Mouse (Mus musculus) cortical plate, adult 2 months (tissue): Measurements from ENCODE around the gene Zfp335.

Experiments
- CTCF ChIP-seq: fragments of 200-500 bp; IDR thresholded peaks from 2 replicates; pipeline ENCODE4 v1.5.1; 2011; ENCODE audit warnings: mild to moderate bottlenecking, control low read depth, low read length; ENCODE audit not compliant: insufficient read depth; ENCODE audit errors: extremely low read depth
- POLR2A ChIP-seq: fragments of 200-500 bp; IDR thresholded peaks from 2 replicates; pipeline ENCODE4 v1.6.1; 2011; ENCODE audit warnings: mild to moderate bottlenecking, low read length, control low read depth; ENCODE audit not compliant: insufficient read depth; ENCODE audit errors: extremely low read depth

DNA sequence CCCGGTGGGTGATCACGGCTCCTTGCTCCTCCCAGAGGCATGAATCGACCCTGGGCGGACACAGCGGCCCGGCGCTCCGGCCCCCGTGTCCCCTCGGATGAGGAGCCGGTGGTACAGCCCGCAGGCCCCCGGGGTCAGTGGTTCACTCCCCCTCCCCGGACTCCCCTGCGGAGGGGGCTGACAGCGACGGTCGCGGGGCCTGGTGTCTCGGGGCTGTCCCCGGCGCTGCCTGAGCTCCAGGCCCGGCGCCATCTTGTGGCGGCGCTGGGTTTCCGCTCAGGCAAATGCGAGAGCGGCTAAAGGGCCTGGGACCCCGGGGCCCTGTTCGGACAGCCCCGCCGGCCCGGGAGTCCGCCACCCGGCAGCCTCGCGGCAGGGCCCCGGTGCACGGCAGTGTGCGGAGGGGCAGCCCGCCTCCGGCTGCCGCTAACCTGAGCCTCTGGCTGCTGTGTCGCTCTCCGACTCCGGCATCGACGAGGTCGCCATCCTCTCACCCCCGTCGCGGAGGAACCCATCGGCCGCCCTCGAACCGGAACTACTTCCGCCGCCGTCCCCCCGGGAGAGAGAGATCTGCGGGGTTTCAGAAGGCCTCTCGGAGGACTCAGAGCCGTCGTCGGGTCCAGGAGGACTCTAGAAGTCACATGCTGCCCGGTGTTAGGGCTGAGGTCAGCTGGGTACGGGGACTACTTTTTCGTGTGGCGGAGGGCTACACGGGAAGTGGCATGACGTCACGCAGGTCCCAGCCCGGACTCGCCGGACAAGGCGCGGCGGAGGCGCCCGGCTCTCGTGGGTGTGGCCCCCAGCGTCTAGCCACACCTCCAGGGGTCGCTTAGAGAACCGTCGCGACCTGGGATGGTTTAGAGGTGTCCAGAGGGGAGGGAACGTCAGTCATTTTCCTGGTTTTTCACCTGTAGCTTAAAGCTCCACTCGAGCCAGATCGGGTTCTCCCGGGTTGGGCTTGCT is at the start of gene Zfp335:
- peak; percentile 53; the same call in 1 of the 2 replicates for TF ChIP-seq POLR2A
- no peak for TF ChIP-seq CTCF
